Mouse (Mus musculus) neural tube, embryonic 13.5 days (tissue): ENCODE measurements around the gene Olfr1427. TPM values are rescaled to one million over a fixed set of nuclear protein-coding genes. Genes with fewer than 3 reads are reported as not detected.
"Not testable (repeated sequence)": the region's sequence is repeated elsewhere in the genome, so short reads cannot be mapped to it uniquely, and the experiment has no call there.

Experiments used
- ATAC-seq: fragments of 200-750 bp; cut with Nextera tagmentation; 2 replicates; pipeline ENCODE4 v1.8.0; 2017; ENCODE audit warnings: low read depth, mild to moderate bottlenecking, moderate TSS enrichment, moderate library complexity
- H3K27ac ChIP-seq: fragments of 300-500 bp; sonication (generic); replicated peaks from 2 replicates; pipeline ENCODE4 v1.5.1; 2015; ENCODE audit warnings: moderate library complexity, mild to moderate bottlenecking, inconsistent platforms
- H3K27me3 ChIP-seq: fragments of 300-500 bp; sonication (generic); 2 replicates; pipeline ENCODE4 v1.6.1; 2015; ENCODE audit warnings: mild to moderate bottlenecking, inconsistent platforms
- H3K36me3 ChIP-seq: fragments of 300-500 bp; sonication (generic); 2 replicates; pipeline ENCODE4 v1.6.1; 2015; ENCODE audit warnings: mild to moderate bottlenecking, inconsistent platforms
- H3K4me1 ChIP-seq: fragments of 300-500 bp; sonication (generic); replicated peaks from 2 replicates; pipeline ENCODE4 v1.6.1; 2015; ENCODE audit warnings: inconsistent platforms
- H3K4me2 ChIP-seq: fragments of 300-500 bp; sonication (generic); 2 replicates; pipeline ENCODE4 v1.6.1; 2015; ENCODE audit warnings: inconsistent platforms, mild to moderate bottlenecking, moderate library complexity
- H3K4me3 ChIP-seq: fragments of 300-500 bp; sonication (generic); 2 replicates; pipeline ENCODE4 v1.5.1; 2015; ENCODE audit warnings: mild to moderate bottlenecking, inconsistent platforms
- H3K9ac ChIP-seq: fragments of 300-500 bp; sonication (generic); 2 replicates; pipeline ENCODE4 v1.6.1; 2015; ENCODE audit warnings: moderate library complexity, mild to moderate bottlenecking, inconsistent platforms
- H3K9me3 ChIP-seq: fragments of 300-500 bp; sonication (generic); 2 replicates; pipeline ENCODE4 v1.6.1; 2016; ENCODE audit warnings: inconsistent platforms
- WGBS: fragments of 180-500 bp; shearing (Covaris S2); methylation state at CpG from one replicate; pipeline ENCODE4 v1.1.7; 2015; 5-methylcytosine and 5-hydroxymethylcytosine counted together
- polyA plus RNA-seq: library from polyadenylated mRNA; unstranded; fragments of >200 nt; fragmentation: Nextera tagmentation; extraction: Ambion mirVana; gene quantifications from 2 replicates; pipeline ENCODE4 v1.2.1, GENCODE M21; 2015

The Olfr1427 gene
- not detected in 2 replicates for polyA plus RNA-seq

DNA sequence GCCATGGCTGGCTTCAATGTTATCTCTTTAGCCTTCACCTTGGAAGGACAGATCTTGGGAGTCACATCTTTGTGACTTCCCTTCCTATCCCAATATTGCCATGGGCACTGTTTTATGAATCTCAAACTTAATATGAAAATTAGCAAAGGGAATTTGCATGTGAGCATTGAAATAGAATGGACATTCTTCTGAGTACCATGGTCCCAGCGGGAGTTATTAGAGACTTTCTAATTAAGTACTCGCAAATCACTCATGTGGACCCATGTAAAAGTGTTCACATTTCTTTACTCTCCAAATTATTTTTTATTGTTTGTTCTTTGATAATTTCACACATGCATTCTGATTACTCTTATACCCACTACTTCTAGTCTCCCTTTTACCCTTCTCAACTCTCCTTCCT, at the start of gene Olfr1427:
Gene Olfr1427 (minus strand): TSS at position 101 of the 400 bp plus-strand sequence.
- Histone ChIP-seq H3K4me3 (no peak within 1 kb of the TSS), H3K27me3 (no peaks in the 10 kb centered on the region), H3K9me3 (no peaks in the 10 kb centered on the region), H3K27ac (no peak within 1 kb of the TSS), H3K4me2 (no peak within 1 kb of the TSS), H3K36me3 (no peaks in the 10 kb centered on the region), H3K9ac (no peak within 1 kb of the TSS), H3K4me1 (no peaks in the 10 kb centered on the region)
- no peak for ATAC-seq
- WGBS: 93% methylated on average over 2 of the region's 2 CpGs

DNA sequence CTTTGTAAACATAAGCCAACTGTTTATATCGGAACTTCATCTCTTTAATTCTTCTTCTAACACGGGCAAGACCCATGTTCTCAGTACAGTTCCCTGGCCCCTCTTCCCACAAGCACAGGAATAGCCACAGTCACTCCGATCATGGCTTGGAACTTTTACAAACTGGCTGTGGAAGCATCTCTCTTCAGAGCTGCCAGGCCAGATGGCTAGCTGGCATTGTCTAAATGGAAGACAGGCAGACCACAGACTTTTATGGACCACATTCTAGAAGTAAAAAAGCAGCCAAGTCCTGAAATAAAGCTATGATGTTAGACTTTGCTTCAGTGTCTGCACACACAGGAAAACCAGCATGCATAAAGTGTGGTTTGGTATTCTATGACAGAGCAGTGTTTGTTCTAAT, 42.3 kb upstream of the Olfr1427 start:
- Histone ChIP-seq H3K36me3 (no peaks in the 10 kb centered on the region), H3K9me3 (no peaks in the 10 kb centered on the region)
- ATAC-seq: no peak

DNA sequence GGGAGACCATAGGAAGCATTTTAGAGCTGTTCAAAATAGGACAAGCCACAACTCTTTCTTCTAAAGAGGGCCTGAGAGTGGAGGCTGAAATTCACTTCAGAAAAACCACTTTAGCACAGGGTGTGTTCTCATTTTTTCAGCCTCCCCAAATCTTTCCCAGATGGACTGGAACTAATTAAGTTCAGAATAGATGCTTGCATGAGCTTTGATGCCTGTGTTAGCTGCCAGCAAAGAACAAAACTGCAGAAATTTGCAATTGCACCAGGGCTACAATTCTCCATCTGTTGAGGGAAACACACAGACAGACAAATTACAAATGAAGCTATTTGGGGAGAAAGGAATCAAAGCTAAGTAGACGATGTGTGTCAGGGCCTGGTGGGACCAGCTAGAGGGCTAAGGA, 40.2 kb upstream of the Olfr1427 start:
- no peak overlapping the region for H3K9ac ChIP-seq
- H3K9me3 ChIP-seq: no peaks in the 10 kb centered on the region
- H3K27ac ChIP-seq: no peak overlapping the region
- H3K4me2 ChIP-seq: no peak overlapping the region
- no peak for ATAC-seq
- WGBS: 26% methylated on average over 1 of the region's 1 CpGs
- H3K4me3 ChIP-seq: no peak overlapping the region
- H3K4me1 ChIP-seq: no peaks in the 10 kb centered on the region
- H3K27me3 ChIP-seq: no peaks in the 10 kb centered on the region
- no peaks in the 10 kb centered on the region for H3K36me3 ChIP-seq

More for the DNA sequence above, 42.3 kb upstream of the Olfr1427 start:
- no peaks in the 10 kb centered on the region for H3K4me1 ChIP-seq
- no peak overlapping the region for H3K27ac ChIP-seq
- no peaks in the 10 kb centered on the region for H3K27me3 ChIP-seq
- H3K4me2 ChIP-seq: no peak overlapping the region
- no peak overlapping the region for H3K4me3 ChIP-seq
- WGBS: 91% methylated on average over 3 of the region's 3 CpGs
- H3K9ac ChIP-seq: no peak overlapping the region

DNA sequence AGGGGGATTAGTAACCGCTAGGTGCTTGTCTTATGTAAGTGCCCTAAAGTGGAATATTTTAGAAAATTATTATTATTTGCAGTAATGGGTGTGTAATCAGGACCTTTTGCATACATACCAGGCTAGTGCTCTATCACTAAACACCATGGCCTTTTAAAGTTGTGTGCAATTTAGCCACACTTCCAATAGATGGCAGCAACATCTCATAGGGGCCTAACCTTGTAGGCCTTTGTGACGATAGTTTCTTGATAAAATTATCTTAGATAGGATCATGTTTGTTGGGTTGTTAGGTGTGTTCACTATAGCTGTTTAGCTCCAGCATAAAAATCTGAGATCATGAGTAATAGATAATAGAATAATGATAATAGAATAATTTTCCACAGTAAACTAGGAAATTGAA, 31.2 kb upstream of the Olfr1427 start:
- no peaks in the 10 kb centered on the region for H3K4me1 ChIP-seq
- no peak overlapping the region for H3K9ac ChIP-seq
- no peak overlapping the region for H3K4me2 ChIP-seq
- no peaks in the 10 kb centered on the region for H3K9me3 ChIP-seq
- no peaks in the 10 kb centered on the region for H3K36me3 ChIP-seq
- WGBS: 27% methylated on average over 2 of the region's 2 CpGs
- H3K27me3 ChIP-seq: no peaks in the 10 kb centered on the region
- H3K4me3 ChIP-seq: no peak overlapping the region
- ATAC-seq: no peak
- H3K27ac ChIP-seq: no peak overlapping the region

DNA sequence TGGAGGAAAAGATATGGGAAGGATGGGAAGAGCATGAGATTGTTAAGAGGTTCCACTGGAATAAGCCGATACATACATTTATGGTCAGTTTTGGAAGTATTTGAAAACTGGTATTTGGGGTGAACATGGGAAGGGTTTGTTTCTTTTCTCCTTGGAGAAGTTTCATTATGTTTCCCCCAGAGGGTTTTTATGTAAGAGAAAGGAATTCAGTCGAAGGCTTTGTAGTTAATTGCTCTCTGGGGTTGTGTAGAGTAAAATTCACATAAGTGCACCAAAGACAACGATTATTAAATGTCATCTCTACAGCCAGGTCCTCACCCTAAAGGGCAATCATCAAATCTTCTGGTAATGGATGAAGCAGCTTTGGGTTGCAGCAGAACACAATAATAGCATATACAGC, 20.0 kb upstream of the Olfr1427 start, which contains the start of gene Olfr76:
Gene Olfr76 (minus strand): TSS at position 101 of the 400 bp plus-strand sequence.
- 74% methylated on average over 3 of the region's 3 CpGs for WGBS
- H3K36me3 ChIP-seq: no peaks in the 10 kb centered on the region
- H3K9me3 ChIP-seq: no peaks in the 10 kb centered on the region
- no peak within 1 kb of the TSS for H3K9ac ChIP-seq
- H3K4me2 ChIP-seq: no peak within 1 kb of the TSS
- H3K4me1 ChIP-seq: no peaks in the 10 kb centered on the region
- H3K4me3 ChIP-seq: no peak within 1 kb of the TSS
- no peak within 1 kb of the TSS for H3K27ac ChIP-seq
- H3K27me3 ChIP-seq: no peaks in the 10 kb centered on the region
- no peak for ATAC-seq

DNA sequence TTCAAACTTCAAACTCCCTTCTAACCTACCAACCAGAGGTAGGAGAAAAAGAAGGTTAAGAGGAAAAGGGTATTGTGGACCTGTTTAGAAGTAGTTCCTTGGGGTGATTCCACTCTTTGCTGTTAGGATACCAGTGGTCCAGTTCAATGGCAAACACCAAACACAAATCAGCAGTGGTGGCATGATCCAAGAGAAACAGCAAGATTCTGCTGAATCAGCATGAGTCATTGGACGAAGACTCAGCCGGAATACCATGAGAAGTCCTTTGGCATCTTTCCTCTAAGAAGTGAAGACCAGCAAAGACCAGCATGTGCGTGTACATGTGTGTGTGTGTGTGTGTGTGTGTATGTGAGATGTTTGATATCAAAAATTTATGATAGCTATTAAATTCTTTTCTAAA, 13.3 kb upstream of the Olfr1427 start:
- Histone ChIP-seq H3K27me3 (no peaks in the 10 kb centered on the region), H3K9ac (no peak overlapping the region), H3K4me2 (no peak overlapping the region), H3K4me1 (no peaks in the 10 kb centered on the region), H3K4me3 (no peak overlapping the region), H3K9me3 (no peaks in the 10 kb centered on the region), H3K36me3 (no peaks in the 10 kb centered on the region), H3K27ac (no peak overlapping the region)
- ATAC-seq: no peak
- WGBS: 93% methylated on average over 3 of the region's 3 CpGs

DNA sequence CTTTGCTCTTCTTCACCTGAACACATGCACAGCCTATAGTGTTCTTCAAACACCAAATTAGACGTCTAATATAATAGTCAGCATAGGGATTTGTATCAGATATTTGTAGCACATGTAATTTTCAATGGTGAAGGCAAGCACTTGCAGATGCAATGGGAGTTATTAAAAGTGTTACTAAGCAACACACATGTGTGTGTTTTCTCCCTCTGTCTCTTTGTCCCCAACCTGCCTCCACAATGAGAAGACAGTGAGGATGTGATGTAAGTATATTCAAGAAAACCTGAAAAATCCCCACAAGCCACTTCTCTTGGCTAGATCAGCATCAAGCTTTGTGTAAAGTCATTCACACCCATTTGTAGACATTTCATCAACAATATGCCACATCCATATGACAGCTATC, 12.7 kb upstream of the Olfr1427 start, which contains the start of gene Olfr1428:
Gene Olfr1428 (minus strand): TSS at position 101 of the 400 bp plus-strand sequence.
- ATAC-seq: no peak
- WGBS: 88% methylated on average over 1 of the region's 1 CpGs

DNA sequence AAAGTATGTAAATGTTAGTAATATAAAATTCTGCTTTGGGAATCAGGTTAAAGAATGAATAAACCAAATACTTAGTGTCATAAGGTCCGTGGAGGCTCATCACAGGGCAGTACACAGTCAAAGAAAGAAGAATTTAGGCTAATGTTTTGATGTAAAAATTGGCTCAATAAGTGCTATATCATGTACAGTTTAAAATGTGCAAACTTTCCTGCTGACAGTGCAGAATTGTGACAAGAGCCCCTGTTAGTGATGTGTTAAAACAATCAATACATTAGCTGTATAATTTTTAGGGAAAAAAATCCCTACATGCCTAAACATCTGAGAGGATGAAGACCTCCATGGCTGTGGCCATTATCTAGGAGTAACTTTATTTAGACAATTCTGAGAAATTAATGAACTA, 10.7 kb upstream of the Olfr1427 start:
- WGBS: 62% methylated on average over 1 of the region's 1 CpGs
- H3K9ac ChIP-seq: no peak overlapping the region
- H3K4me3 ChIP-seq: no peak overlapping the region
- H3K4me1 ChIP-seq: no peaks in the 10 kb centered on the region
- H3K27me3 ChIP-seq: no peaks in the 10 kb centered on the region
- no peak overlapping the region for H3K4me2 ChIP-seq
- no peaks in the 10 kb centered on the region for H3K36me3 ChIP-seq
- ATAC-seq: no peak
- no peaks in the 10 kb centered on the region for H3K9me3 ChIP-seq
- no peak overlapping the region for H3K27ac ChIP-seq

More for the DNA sequence above, 12.7 kb upstream of the Olfr1427 start, which contains the start of gene Olfr1428:
- H3K4me1 ChIP-seq: no peaks in the 10 kb centered on the region
- no peaks in the 10 kb centered on the region for H3K27me3 ChIP-seq
- no peak within 1 kb of the TSS for H3K4me3 ChIP-seq
- H3K9me3 ChIP-seq: no peaks in the 10 kb centered on the region
- no peaks in the 10 kb centered on the region for H3K36me3 ChIP-seq
- H3K4me2 ChIP-seq: no peak within 1 kb of the TSS
- no peak within 1 kb of the TSS for H3K27ac ChIP-seq
- no peak within 1 kb of the TSS for H3K9ac ChIP-seq

DNA sequence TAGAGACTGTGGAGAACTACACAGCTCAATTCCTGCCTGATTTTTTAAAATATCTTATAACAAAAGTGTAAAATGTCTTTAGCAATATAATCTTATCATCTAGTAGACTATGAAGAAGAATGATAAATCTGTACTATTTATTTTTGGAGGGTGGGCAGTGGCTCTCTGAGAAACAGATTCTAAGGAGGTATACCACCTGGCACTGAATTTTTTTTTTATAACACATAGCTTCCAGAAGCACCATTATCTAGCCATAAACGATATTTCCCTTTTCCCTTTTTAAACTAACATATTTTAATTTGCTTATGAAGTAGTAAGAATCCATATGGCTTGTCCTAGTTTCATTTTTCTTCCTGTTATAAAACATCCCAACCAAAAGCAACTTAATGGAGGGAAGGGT, 1.4 kb upstream of the Olfr1427 start:
- Histone ChIP-seq H3K4me2 (no peak overlapping the region), H3K9me3 (no peaks in the 10 kb centered on the region), H3K27ac (no peak overlapping the region), H3K4me3 (no peak overlapping the region), H3K4me1 (no peaks in the 10 kb centered on the region), H3K36me3 (no peaks in the 10 kb centered on the region), H3K27me3 (no peaks in the 10 kb centered on the region), H3K9ac (no peak overlapping the region)
- 77% methylated on average over 1 of the region's 1 CpGs for WGBS
- no peak for ATAC-seq

DNA sequence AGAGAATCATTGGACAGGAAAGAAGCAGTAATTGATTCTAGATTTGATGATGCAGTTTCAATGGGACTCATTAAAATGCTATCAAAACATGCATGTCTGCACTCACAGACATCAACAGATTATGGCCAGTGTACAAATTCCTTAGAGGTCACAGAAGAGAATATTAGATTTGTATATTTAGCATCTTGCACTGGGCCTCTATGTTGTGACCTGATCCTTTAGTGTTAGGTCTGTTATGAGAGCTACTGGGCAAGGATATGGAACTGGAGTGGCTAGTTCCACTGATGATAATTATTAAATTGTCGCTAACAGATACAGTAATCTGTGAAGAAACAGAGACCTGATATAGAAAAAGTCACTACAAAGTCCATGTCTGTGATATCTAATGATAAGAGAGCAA, 11.2 kb downstream of the Olfr1427 start, which contains the start of gene Olfr1426:
Gene Olfr1426 (minus strand): TSS at position 101 of the 400 bp plus-strand sequence.
- H3K4me2 ChIP-seq: no peak within 1 kb of the TSS
- H3K27me3 ChIP-seq: no peaks in the 10 kb centered on the region
- no peak within 1 kb of the TSS for H3K9ac ChIP-seq
- no peaks in the 10 kb centered on the region for H3K36me3 ChIP-seq
- 85% methylated on average over 1 of the region's 1 CpGs for WGBS
- H3K4me1 ChIP-seq: no peaks in the 10 kb centered on the region
- ATAC-seq: no peak
- no peak within 1 kb of the TSS for H3K4me3 ChIP-seq
- no peak within 1 kb of the TSS for H3K27ac ChIP-seq
- H3K9me3 ChIP-seq: no peaks in the 10 kb centered on the region

DNA sequence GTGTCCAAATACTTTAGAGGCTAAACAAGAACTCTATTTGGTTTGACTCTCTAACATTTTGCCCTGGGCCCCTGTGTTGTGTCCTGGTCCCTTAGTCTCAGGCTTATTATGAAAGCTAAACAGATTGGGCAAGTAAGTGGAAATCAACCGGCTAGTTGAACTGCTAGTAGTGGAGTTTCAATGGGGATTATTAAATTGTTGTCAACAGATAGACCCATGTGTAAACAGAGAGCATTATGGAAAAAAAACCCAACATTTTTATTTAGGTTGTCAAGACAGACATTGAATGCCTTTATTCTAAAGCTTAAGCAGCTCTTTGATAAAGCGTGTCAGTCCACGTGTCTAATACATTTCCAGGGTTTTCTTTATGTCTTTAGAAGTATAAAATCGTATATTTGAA, 25.5 kb downstream of the Olfr1427 start, which contains the start of gene Olfr1425:
Gene Olfr1425 (minus strand): TSS at position 101 of the 400 bp plus-strand sequence.
- not testable (repeated sequence) for H3K4me3 ChIP-seq, H3K9ac ChIP-seq, H3K36me3 ChIP-seq, H3K9me3 ChIP-seq, H3K27ac ChIP-seq, ATAC-seq, H3K27me3 ChIP-seq, H3K4me2 ChIP-seq, H3K4me1 ChIP-seq
- 84% methylated on average over 4 of the region's 4 CpGs for WGBS

DNA sequence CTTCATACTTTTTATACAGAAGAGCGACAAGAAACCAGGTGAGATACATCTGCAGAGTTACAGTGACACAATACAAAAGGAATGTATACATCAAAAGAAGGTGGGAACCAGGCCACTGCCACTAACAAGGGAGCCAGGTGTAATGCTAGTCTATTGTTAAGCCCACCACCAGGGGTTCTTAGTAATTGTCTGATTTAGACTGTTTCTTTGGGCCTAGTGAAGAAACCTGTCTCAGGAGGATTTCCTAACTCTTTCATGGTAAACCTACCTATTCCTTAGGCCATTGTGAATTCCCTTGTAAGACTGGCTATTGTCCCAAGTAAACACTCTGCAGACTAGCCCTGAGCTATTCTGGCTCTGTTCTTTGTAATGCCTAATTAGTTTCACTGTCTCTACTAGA, 33.6 kb downstream of the Olfr1427 start:
- not testable (repeated sequence) for H3K27me3 ChIP-seq, H3K4me1 ChIP-seq, H3K4me2 ChIP-seq, H3K4me3 ChIP-seq, H3K36me3 ChIP-seq, H3K9ac ChIP-seq, H3K27ac ChIP-seq, H3K9me3 ChIP-seq, ATAC-seq
- 93% methylated on average over 1 of the region's 1 CpGs for WGBS

DNA sequence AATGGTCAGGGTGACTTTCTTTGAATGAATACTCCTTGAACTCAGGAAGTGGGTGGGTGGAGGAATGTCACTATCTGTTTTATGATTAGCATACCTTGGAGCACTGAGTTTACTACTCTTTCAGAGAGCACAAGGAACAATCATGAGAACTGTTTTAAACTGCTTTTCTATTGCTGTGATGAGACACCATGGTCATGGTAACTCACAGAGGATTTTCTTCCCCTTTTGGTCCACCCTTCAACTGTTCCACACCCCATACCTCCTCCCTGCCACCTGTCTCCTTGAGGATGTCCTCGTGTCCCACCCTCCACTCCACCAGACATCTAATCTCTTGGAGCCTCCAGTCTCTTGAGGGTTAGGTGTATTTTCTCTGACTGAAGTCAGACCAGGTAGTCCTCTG, 35.3 kb downstream of the Olfr1427 start:
- H3K27me3 ChIP-seq, H3K4me2 ChIP-seq, H3K27ac ChIP-seq, H3K9me3 ChIP-seq, H3K36me3 ChIP-seq, ATAC-seq, H3K4me3 ChIP-seq, H3K9ac ChIP-seq, H3K4me1 ChIP-seq: not testable (repeated sequence)
- WGBS: 74% methylated on average over 1 of the region's 1 CpGs
